Comparison of ENCODE assay signal across 29 mouse cellular contexts in genomic region chr2:37484165-37484564, GRCm38 (mm10). TPM values are rescaled to one million over a fixed set of nuclear protein-coding genes. Genes with fewer than 3 reads are reported as not detected.
DNase-seq lines count a peak whose midpoint lies in the region; ATAC-seq and TF ChIP-seq lines count a peak whose summit lies in the region.
"Had no signal": no experiment of that assay in that cellular context is flagged by ENCODE, and none has a peak within 500 bp of the region (broad histone marks: within the 10 kb centered on the region; RNA-seq: fewer than 3 reads in every experiment).

No protein-coding gene starts in this region.

- WGBS in forebrain, embryonic 10.5 days, result 94% methylated on average over 2 of the region's 2 CpGs

- peak; percentile 45 to 57; a peak in 3 of 4 replicates for TF ChIP-seq EP300 in MEL (IDR thresholded peaks at IDR 0.05; ENCODE audit: low read depth in 1 of 2, low read length in 2 of 2)

- no peak overlapping the region for H3K9ac ChIP-seq in MEL (ENCODE audit: control insufficient read depth, low read depth, low read length, poor library complexity, severe bottlenecking)
- H3K9ac ChIP-seq: forebrain, postnatal 0 days; heart, embryonic 12.5 days; heart, embryonic 15.5 days; hindbrain, embryonic 13.5 days; intestine, embryonic 15.5 days had no signal

- peak; percentile 2 for DNase-seq in lung, postnatal 36 days
- DNase-seq in lung, postnatal 10 days, result no peak
- DNase-seq in MEL (ENCODE audit: low read depth, low spot score), result peak; percentile 76
- DNase-seq in forebrain, embryonic 10.5 days (ENCODE audit: extremely low spot score, low spot score), result no peak
- no peak for DNase-seq in left cerebral cortex, adult 8-10 months (ENCODE audit: low spot score in 2 of 2)
- DNase-seq in frontal cortex, postnatal 25 days (ENCODE audit: low spot score in 2 of 2), result no peak
- DNase-seq: adrenal gland, postnatal 10 days; adrenal gland, postnatal 36 days; cerebellum, adult 11 months; cerebellum, adult 2 months; cerebellum, adult 9-11 months; cerebellum, postnatal 36 days; forebrain, postnatal 0 days; gastrocnemius, adult 2 months; gastrocnemius, postnatal 14 days; heart, adult 18-20 months; heart, postnatal 10 days; heart, postnatal 36 days had no signal

- TF ChIP-seq POLR2A in MEL (IDR thresholded peaks at IDR 0.05; ENCODE audit: control insufficient read depth in 1 of 2, insufficient read depth in 1 of 2, low read depth in 1 of 2, low read length in 2 of 2, poor library complexity in 1 of 2), result no peak

- H3K9me3 ChIP-seq in MEL (replicated peaks; ENCODE audit: insufficient read depth, low read length), result no peaks in the 10 kb centered on the region
- H3K9me3 ChIP-seq in forebrain, embryonic 10.5 days, result no peaks in the 10 kb centered on the region
- H3K9me3 ChIP-seq: heart, embryonic 12.5 days; heart, embryonic 15.5 days; hindbrain, embryonic 10.5 days; hindbrain, embryonic 13.5 days; intestine, embryonic 15.5 days had no signal

- peaks cover 6 to 29% of the 10 kb centered on the region in 2 experiments for H3K36me3 ChIP-seq in MEL (ENCODE audit: control insufficient read depth in 1 of 2, insufficient read depth in 2 of 2, low read length in 2 of 2)
- peaks cover 81% of the 10 kb centered on the region for H3K36me3 ChIP-seq in forebrain, embryonic 10.5 days (replicated peaks)

- no peaks in the 10 kb centered on the region for H3K79me2 ChIP-seq in MEL (ENCODE audit: control insufficient read depth, insufficient read depth, low read length, poor library complexity)

- peak; percentile 42 for ATAC-seq in granulocyte monocyte progenitor cell, adult 5-6 weeks (replicated peaks; ENCODE audit: poor library complexity, severe bottlenecking)
- 0 out of 2 replicates have a peak, but pooled peaks have one; percentile 50 for ATAC-seq in monocyte, adult 5-6 weeks (replicated peaks; ENCODE audit: insufficient number of reproducible peaks, low FRiP score, low TSS enrichment, poor library complexity, severe bottlenecking)
- ATAC-seq: CD4-positive, CD25-positive, alpha-beta regulatory T cell, adult 4 months; forebrain, embryonic 14.5 days; forebrain, postnatal 0 days; hindbrain, embryonic 16.5 days; intestine, embryonic 15.5 days; Patski had no signal

- no peak overlapping the region for H3K4me3 ChIP-seq in MEL (ENCODE audit: control insufficient read depth in 1 of 2, insufficient read depth in 1 of 2, low read depth in 2 of 2, low read length in 2 of 2)
- no peak overlapping the region for H3K4me3 ChIP-seq in forebrain, embryonic 10.5 days
- H3K4me3 ChIP-seq: gastrocnemius, adult 2 months; heart, embryonic 12.5 days; heart, embryonic 15.5 days; hindbrain, embryonic 10.5 days; hindbrain, embryonic 13.5 days; intestine, embryonic 15.5 days had no signal

- H3K27me3 ChIP-seq in MEL (ENCODE audit: control insufficient read depth in 1 of 2, insufficient read depth in 2 of 2, low read length in 2 of 2), result no peaks in the 10 kb centered on the region
- no peaks in the 10 kb centered on the region for H3K27me3 ChIP-seq in forebrain, embryonic 10.5 days (ENCODE audit: poor library complexity, severe bottlenecking)
- H3K27me3 ChIP-seq: heart, embryonic 12.5 days; heart, embryonic 15.5 days; hindbrain, embryonic 13.5 days; intestine, embryonic 15.5 days; Patski had no signal

- TF ChIP-seq CTCF in MEL (IDR thresholded peaks at IDR 0.05 in 2 of 3, conservative IDR thresholded peaks at IDR 0.05 in 1 of 3; ENCODE audit: control insufficient read depth in 1 of 3, insufficient read depth in 1 of 3, low read depth in 2 of 3, low read length in 3 of 3, poor library complexity in 1 of 3, severe bottlenecking in 1 of 3), result no peak

- peaks cover 9% of the 10 kb centered on the region in 2 experiments for H3K4me1 ChIP-seq in MEL (ENCODE audit: control insufficient read depth in 1 of 2, insufficient read depth in 2 of 2, low read length in 2 of 2)
- H3K4me1 ChIP-seq in forebrain, embryonic 10.5 days, result no peaks in the 10 kb centered on the region
- H3K4me1 ChIP-seq: heart, embryonic 12.5 days; heart, embryonic 15.5 days; hindbrain, embryonic 10.5 days; hindbrain, embryonic 13.5 days; intestine, embryonic 15.5 days had no signal

- 0 out of 2 replicates have a peak overlapping the region, but pooled peaks have one; percentile 22 for H3K27ac ChIP-seq in MEL (ENCODE audit: control insufficient read depth, low read depth, low read length)
- H3K27ac ChIP-seq in forebrain, embryonic 10.5 days, result no peak overlapping the region
- H3K27ac ChIP-seq: gastrocnemius, adult 2 months; heart, embryonic 15.5 days; hindbrain, embryonic 10.5 days; hindbrain, embryonic 13.5 days; intestine, embryonic 15.5 days had no signal

- TF ChIP-seq RAD21 in MEL (IDR thresholded peaks at IDR 0.05; ENCODE audit: low read depth, low read length), result no peak

TF ChIP-seq in MEL, 35 proteins besides CTCF, POLR2A, EP300 and RAD21:
- TF ChIP-seq GATA1 (IDR thresholded peaks at IDR 0.05; ENCODE audit: low read depth, low read length) (0 out of 2 replicates have a peak, but pooled peaks have one; percentile 22), E2F4 (IDR thresholded peaks at IDR 0.05; ENCODE audit: borderline replicate concordance, low read depth, low read length) (no peak), BHLHE40 (IDR thresholded peaks at IDR 0.05; ENCODE audit: borderline replicate concordance, low read depth, low read length) (no peak), MYC (IDR thresholded peaks at IDR 0.05; ENCODE audit: low read depth, low read length) (peak; percentile 26; the same call in 1 of the 2 replicates), MYB (IDR thresholded peaks at IDR 0.05; ENCODE audit: low read depth, low read length) (no peak), POLR2AphosphoS2 (IDR thresholded peaks at IDR 0.05; ENCODE audit: low read length) (no peak), SIN3A (IDR thresholded peaks at IDR 0.05; ENCODE audit: low read length) (0 out of 2 replicates have a peak, but pooled peaks have one; percentile 16), SMC3 (IDR thresholded peaks at IDR 0.05; ENCODE audit: low read depth, low read length) (no peak), MXI1 (IDR thresholded peaks at IDR 0.05; ENCODE audit: low read depth, low read length) (0 out of 2 replicates have a peak, but pooled peaks have one; percentile 30), TAL1 (IDR thresholded peaks at IDR 0.05; ENCODE audit: low read length) (no peak), ZNF384 (IDR thresholded peaks at IDR 0.05; ENCODE audit: low read depth, low read length) (no peak), RCOR1 (IDR thresholded peaks at IDR 0.05; ENCODE audit: low read depth, low read length) (no peak; the same call in 1 of the 2 replicates), ETS1 (IDR thresholded peaks at IDR 0.05; ENCODE audit: low read depth, low read length) (0 out of 2 replicates have a peak, but pooled peaks have one; percentile 14), MAX (IDR thresholded peaks at IDR 0.05; ENCODE audit: low read length) (no peak)

RNA-seq across cellular contexts. Expression of gene Gpr21, which starts 32.0 kb away (rescaled TPM):
- 0.16 and 0.23 TPM in 2 replicates for total RNA-seq in MEL (2012; rRNA removed)
- under 1 TPM in 1 of 2 experiments, not detected in 1; 0.01 TPM for polyA plus RNA-seq in MEL (2012; ENCODE audit: insufficient read depth in 1 of 2, insufficient read length in 2 of 2, low read depth in 1 of 2, low replicate concordance in 2 of 2, missing spikeins in 1 of 2)
- total RNA-seq in granulocyte monocyte progenitor cell, adult 5-6 weeks (2014; fragmentation: Nextera tagmentation), result 0.84 and 2.1 TPM in 2 replicates
- 0.69 and 1.3 TPM in 2 replicates for total RNA-seq in granulocyte monocyte progenitor cell, adult 5-6 weeks (2017)
- 0.67 to 3.7 TPM (median 1.1 TPM) in 3 replicates for total RNA-seq in monocyte, adult 5-6 weeks (2017)
- 1.3 and 1.5 TPM in 2 replicates for polyA plus RNA-seq in forebrain, embryonic 10.5 days (2016; fragmentation: Nextera tagmentation; extraction: Ambion mirVana)
- 1 to 10 TPM; 5.3 to 6.6 (median 6.3) TPM for total RNA-seq in left cerebral cortex, adult 8-10 months (2022)

RNA-seq across cellular contexts. Expression of gene Rabgap1, which starts 41.1 kb away (rescaled TPM):
- 10.5 and 12.6 TPM in 2 replicates for total RNA-seq in MEL (2012; rRNA removed)
- 10 to 100 TPM; 12.9 to 49.8 TPM for polyA plus RNA-seq in MEL (2012; ENCODE audit: insufficient read depth in 1 of 2, insufficient read length in 2 of 2, low read depth in 1 of 2, low replicate concordance in 2 of 2, missing spikeins in 1 of 2)
- total RNA-seq in granulocyte monocyte progenitor cell, adult 5-6 weeks (2014; fragmentation: Nextera tagmentation), result 20.8 and 22.0 TPM in 2 replicates
- 22.7 and 24.1 TPM in 2 replicates for total RNA-seq in granulocyte monocyte progenitor cell, adult 5-6 weeks (2017)
- total RNA-seq in monocyte, adult 5-6 weeks (2017), result 36.5 to 57.2 TPM (median 42.7 TPM) in 3 replicates
- 41.1 and 42.1 TPM in 2 replicates for polyA plus RNA-seq in forebrain, embryonic 10.5 days (2016; fragmentation: Nextera tagmentation; extraction: Ambion mirVana)
- total RNA-seq in left cerebral cortex, adult 8-10 months (2022), result 100 to 1,000 TPM in 1 of 4 experiments, 10 to 100 TPM in 3; 88.3 to 108 (median 96.0) TPM

RNA-seq across cellular contexts. Expression of gene Zbtb6, which starts 41.2 kb away (rescaled TPM):
- total RNA-seq in MEL (2012; rRNA removed), result 7.4 and 8.7 TPM in 2 replicates
- 1 to 10 TPM in 1 of 2 experiments, not detected in 1; 5.3 TPM for polyA plus RNA-seq in MEL (2012; ENCODE audit: insufficient read depth in 1 of 2, insufficient read length in 2 of 2, low read depth in 1 of 2, low replicate concordance in 2 of 2, missing spikeins in 1 of 2)
- 7.8 and 10.8 TPM in 2 replicates for total RNA-seq in granulocyte monocyte progenitor cell, adult 5-6 weeks (2014; fragmentation: Nextera tagmentation)
- total RNA-seq in granulocyte monocyte progenitor cell, adult 5-6 weeks (2017), result 19.7 and 20.7 TPM in 2 replicates
- total RNA-seq in monocyte, adult 5-6 weeks (2017), result 34.4 to 36.5 TPM (median 35.6 TPM) in 3 replicates
- 6.0 and 6.7 TPM in 2 replicates for polyA plus RNA-seq in forebrain, embryonic 10.5 days (2016; fragmentation: Nextera tagmentation; extraction: Ambion mirVana)
- total RNA-seq in left cerebral cortex, adult 8-10 months (2022), result 10 to 100 TPM; 12.6 to 14.9 (median 14.0) TPM

RNA-seq across cellular contexts. Expression of gene Zbtb26, which starts 41.2 kb away (rescaled TPM):
- total RNA-seq in MEL (2012; rRNA removed), result 4.6 and 5.0 TPM in 2 replicates
- polyA plus RNA-seq in MEL (2012; ENCODE audit: insufficient read depth in 1 of 2, insufficient read length in 2 of 2, low read depth in 1 of 2, low replicate concordance in 2 of 2, missing spikeins in 1 of 2), result 1 to 10 TPM in 1 of 2 experiments, not detected in 1; 4.2 TPM
- 5.8 and 9.4 TPM in 2 replicates for total RNA-seq in granulocyte monocyte progenitor cell, adult 5-6 weeks (2014; fragmentation: Nextera tagmentation)
- total RNA-seq in granulocyte monocyte progenitor cell, adult 5-6 weeks (2017), result 7.0 and 10.9 TPM in 2 replicates
- 10.5 to 20.5 TPM (median 13.9 TPM) in 3 replicates for total RNA-seq in monocyte, adult 5-6 weeks (2017)
- 9.8 and 11.0 TPM in 2 replicates for polyA plus RNA-seq in forebrain, embryonic 10.5 days (2016; fragmentation: Nextera tagmentation; extraction: Ambion mirVana)
- total RNA-seq in left cerebral cortex, adult 8-10 months (2022), result 10 to 100 TPM in 1 of 4 experiments, 1 to 10 TPM in 3; 8.4 to 11.1 (median 9.1) TPM

Comparison
In these comparisons a context has a peak if more than half of its experiments do, and no peak if none do; other contexts are left out.
1. DNase-seq: peak in lung, postnatal 36 days (single experiment) and MEL (single experiment); none in lung, postnatal 10 days (single experiment), forebrain, embryonic 10.5 days (single experiment), left cerebral cortex, adult 8-10 months (0 of 2) and frontal cortex, postnatal 25 days (0 of 2).